Mouse (Mus musculus): ENCODE measurements at regions not wholly inside any gene's neighbourhood (a gene's known extent, or its start where the extent isn't known, plus 50 kb on each side); places are given as distances from the start of the nearest gene placed in this dataset.

DNA sequence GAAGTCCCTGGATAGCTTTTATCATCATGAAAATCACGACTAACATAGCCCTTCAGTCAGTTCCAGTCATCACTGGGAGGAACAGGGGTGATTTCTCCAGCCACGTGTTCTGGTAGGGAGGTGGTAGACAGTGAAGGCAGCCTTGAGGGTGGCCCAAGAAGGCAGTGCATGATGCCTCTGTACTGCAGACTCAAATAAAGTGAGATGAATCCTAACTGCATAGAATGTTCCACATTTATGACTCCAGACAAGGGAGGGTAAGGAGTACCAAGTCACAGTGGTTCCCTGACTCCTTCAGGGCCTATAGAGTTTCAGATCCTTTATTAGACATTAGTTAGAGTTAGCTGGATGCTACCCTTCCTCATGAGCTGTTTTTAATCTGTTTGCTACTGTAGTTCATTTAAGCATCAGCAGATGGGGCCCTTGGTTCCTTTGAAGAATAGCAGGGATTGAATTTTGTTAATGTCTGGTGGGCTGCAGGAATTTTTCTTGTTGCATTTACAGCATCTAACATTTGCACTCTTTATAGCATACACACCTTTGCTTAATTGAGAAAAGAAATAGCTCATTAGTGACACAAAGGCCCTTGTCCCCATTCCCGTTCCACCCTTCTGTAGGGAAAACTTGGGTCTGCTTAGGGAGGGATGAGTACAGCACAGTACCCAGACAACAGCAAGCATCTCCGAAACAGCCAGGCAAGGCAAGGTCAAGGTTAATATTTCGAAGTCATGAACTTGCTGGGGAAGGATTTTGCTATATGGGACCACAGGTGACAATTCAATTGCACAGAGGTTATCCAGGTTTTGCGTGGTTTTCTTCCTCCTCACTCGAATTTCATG, 359.0 kb upstream of the Pkn2 start:
- DNase-seq (ENCODE audit: low read depth, low spot score): no peak

DNA sequence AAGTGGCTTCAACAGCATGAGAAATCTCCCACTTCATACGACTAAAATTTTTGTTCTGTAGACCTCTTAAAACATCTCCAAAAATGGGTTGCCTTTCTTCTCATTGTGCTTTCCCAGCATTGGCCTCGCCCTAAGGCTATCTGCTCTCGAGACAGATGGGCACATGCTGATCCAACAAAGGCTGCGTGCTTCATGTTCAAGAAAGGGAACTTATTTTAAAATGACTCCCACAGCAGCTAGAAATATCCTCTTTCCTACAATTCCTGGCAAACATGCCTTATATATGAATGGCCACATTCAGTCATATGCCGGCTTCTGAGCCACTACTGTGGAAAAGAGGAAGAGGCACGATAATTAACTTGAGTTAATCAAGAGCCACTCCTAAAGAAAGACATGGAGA, 356.7 kb upstream of the Pkn2 start:
- no peak for DNase-seq (ENCODE audit: low read depth, low spot score)
- H3K4me3 ChIP-seq (ENCODE audit: control insufficient read depth in 1 of 2, insufficient read depth in 1 of 2, low read depth in 2 of 2, low read length in 2 of 2): no peak overlapping the region

More for the DNA sequence above, 359.0 kb upstream of the Pkn2 start:
- Histone ChIP-seq H3K4me3 (ENCODE audit: control insufficient read depth in 1 of 2, insufficient read depth in 1 of 2, low read depth in 2 of 2, low read length in 2 of 2) (no peak overlapping the region), H3K79me2 (ENCODE audit: control insufficient read depth, insufficient read depth, low read length, poor library complexity) (no peaks in the 10 kb centered on the region), H3K27me3 (ENCODE audit: control insufficient read depth in 1 of 2, insufficient read depth in 2 of 2, low read length in 2 of 2) (no peaks in the 10 kb centered on the region), H3K4me1 (ENCODE audit: control insufficient read depth in 1 of 2, insufficient read depth in 2 of 2, low read length in 2 of 2) (no peaks in the 10 kb centered on the region), H3K9ac (ENCODE audit: control insufficient read depth, low read depth, low read length, poor library complexity, severe bottlenecking) (no peak overlapping the region), H3K9me3 (replicated peaks; ENCODE audit: insufficient read depth, low read length) (no peaks in the 10 kb centered on the region), H3K36me3 (ENCODE audit: control insufficient read depth in 1 of 2, insufficient read depth in 2 of 2, low read length in 2 of 2) (no peaks in the 10 kb centered on the region), H3K27ac (ENCODE audit: control insufficient read depth, low read depth, low read length) (no peak overlapping the region)
- TF ChIP-seq CHD2 (IDR thresholded peaks at IDR 0.05; ENCODE audit: low read length) (no peak), ZNF384 (IDR thresholded peaks at IDR 0.05; ENCODE audit: low read depth, low read length) (no peak), NRF1 (IDR thresholded peaks at IDR 0.05; ENCODE audit: insufficient read depth, low read depth, low read length, poor library complexity, severe bottlenecking) (no peak), POLR2A (IDR thresholded peaks at IDR 0.05; ENCODE audit: control insufficient read depth in 1 of 2, insufficient read depth in 1 of 2, low read depth in 1 of 2, low read length in 2 of 2, poor library complexity in 1 of 2) (no peak), TCF12 (IDR thresholded peaks at IDR 0.05; ENCODE audit: low read depth, low read length) (no peak), MEF2A (IDR thresholded peaks at IDR 0.05; ENCODE audit: extremely low read depth, insufficient replicate concordance, low read depth, low read length, poor library complexity, severe bottlenecking) (no peak), MYC (IDR thresholded peaks at IDR 0.05; ENCODE audit: low read depth, low read length) (no peak), ELF1 (IDR thresholded peaks at IDR 0.05; ENCODE audit: low read depth, low read length) (no peak), GATA1 (IDR thresholded peaks at IDR 0.05; ENCODE audit: low read depth, low read length) (no peak), RAD21 (IDR thresholded peaks at IDR 0.05; ENCODE audit: low read depth, low read length) (no peak), HCFC1 (IDR thresholded peaks at IDR 0.05; ENCODE audit: low read depth, low read length) (no peak), MAX (IDR thresholded peaks at IDR 0.05; ENCODE audit: low read length) (no peak)

More for the DNA sequence above, 356.7 kb upstream of the Pkn2 start:
- H3K4me1 ChIP-seq (ENCODE audit: control insufficient read depth in 1 of 2, insufficient read depth in 2 of 2, low read length in 2 of 2): no peaks in the 10 kb centered on the region
- no peaks in the 10 kb centered on the region for H3K36me3 ChIP-seq (ENCODE audit: control insufficient read depth in 1 of 2, insufficient read depth in 2 of 2, low read length in 2 of 2)
- no peak overlapping the region for H3K9ac ChIP-seq (ENCODE audit: control insufficient read depth, low read depth, low read length, poor library complexity, severe bottlenecking)
- H3K79me2 ChIP-seq (ENCODE audit: control insufficient read depth, insufficient read depth, low read length, poor library complexity): no peaks in the 10 kb centered on the region
- no peaks in the 10 kb centered on the region for H3K9me3 ChIP-seq (replicated peaks; ENCODE audit: insufficient read depth, low read length)
- TF ChIP-seq TCF12 (IDR thresholded peaks at IDR 0.05; ENCODE audit: low read depth, low read length) (no peak), ZNF384 (IDR thresholded peaks at IDR 0.05; ENCODE audit: low read depth, low read length) (no peak), TBP (IDR thresholded peaks at IDR 0.05; ENCODE audit: low read depth, low read length) (no peak), EP300 (IDR thresholded peaks at IDR 0.05; ENCODE audit: low read depth in 1 of 2, low read length in 2 of 2) (no peak), NELFE (IDR thresholded peaks at IDR 0.05; ENCODE audit: low read depth, low read length) (no peak), UBTF (IDR thresholded peaks at IDR 0.05; ENCODE audit: borderline replicate concordance, insufficient read depth, low read depth, low read length) (no peak), MAX (IDR thresholded peaks at IDR 0.05; ENCODE audit: low read length) (no peak), RCOR1 (IDR thresholded peaks at IDR 0.05; ENCODE audit: low read depth, low read length) (no peak)
- no peak overlapping the region for H3K27ac ChIP-seq (ENCODE audit: control insufficient read depth, low read depth, low read length)
- no peaks in the 10 kb centered on the region for H3K27me3 ChIP-seq (ENCODE audit: control insufficient read depth in 1 of 2, insufficient read depth in 2 of 2, low read length in 2 of 2)
